Mouse (Mus musculus): ENCODE data around the gene Cnnm3. TPM values are rescaled to one million over a fixed set of nuclear protein-coding genes. Genes with fewer than 3 reads are reported as not detected.

Cnnm3 gene
- total RNA-seq, 2 experiments from 2014 or later: 7.4 to 7.9 TPM

DNA sequence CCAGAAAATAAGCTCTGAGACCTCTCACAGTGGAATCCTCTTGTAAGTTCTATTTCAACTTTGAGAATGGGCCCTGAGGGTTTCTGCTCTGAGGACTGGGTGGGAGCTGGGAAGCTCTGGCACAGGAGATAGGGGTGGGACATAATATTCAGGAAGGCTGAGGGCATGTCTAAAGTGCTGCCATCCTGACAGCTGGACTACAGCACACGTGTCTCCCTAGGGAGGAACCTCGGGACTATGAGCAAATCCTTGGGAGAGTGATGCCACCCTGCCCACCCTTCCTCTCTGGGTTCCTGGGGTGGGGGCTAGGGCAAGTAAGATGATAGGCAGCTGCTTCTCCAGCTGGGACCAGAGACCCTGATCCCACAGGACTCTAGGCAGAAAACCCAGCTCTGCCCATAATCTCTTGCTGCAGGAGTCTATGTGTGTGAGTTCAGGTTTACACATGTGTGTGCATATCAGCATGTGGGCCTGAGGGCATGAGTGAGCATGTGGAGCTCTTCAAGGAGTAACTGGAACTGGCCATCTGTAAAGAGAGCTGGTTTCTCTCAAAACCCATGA lies 60.6 kb downstream of the Cnnm3 start:
- no peak for ATAC-seq (replicated peaks; ENCODE audit: low FRiP score, poor library complexity, severe bottlenecking)

DNA sequence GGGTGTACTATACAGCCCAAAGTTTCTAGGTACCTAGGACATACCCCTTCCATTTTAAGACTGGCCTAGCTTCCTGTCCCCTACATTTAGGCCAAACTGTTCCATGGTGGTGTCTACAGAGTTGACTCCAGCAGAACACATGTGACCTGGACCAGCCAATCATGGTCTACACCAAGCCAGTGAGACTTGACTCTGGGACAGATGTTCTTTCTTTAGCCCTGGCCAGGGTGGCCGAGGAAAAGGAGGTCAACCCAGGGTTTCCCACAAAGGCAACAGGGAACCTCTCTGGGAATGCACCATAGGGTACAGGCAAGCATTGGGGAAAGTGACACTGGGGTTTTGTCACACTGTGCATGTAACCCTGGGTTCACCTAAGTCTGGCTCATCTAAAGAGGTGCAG lies 61.0 kb downstream of the Cnnm3 start:
- no peak for ATAC-seq (replicated peaks; ENCODE audit: low FRiP score, poor library complexity, severe bottlenecking)

DNA sequence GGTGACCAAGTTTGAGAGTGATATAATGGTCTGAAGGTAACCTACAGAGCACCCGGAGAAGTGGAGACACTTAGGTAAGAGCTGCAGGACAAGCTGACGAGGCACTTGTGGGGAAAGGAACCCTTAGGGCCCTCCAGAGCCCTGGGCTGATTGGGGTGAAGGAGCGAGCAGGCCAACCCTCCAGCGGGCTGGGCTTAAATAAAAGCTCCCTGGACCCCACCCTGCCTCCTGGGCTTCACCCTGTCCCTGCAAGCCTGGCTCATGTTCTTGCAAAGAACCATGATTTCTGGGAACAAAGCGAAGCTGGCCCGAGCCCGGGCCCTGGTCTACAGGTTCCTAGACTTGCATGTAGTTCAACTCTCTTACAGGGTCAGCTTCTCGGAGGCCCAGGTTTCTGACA lies 61.9 kb downstream of the Cnnm3 start:
- ATAC-seq (replicated peaks; ENCODE audit: low FRiP score, poor library complexity, severe bottlenecking): no peak

GRCm38 (mm10) chr1:36574196-36574955 lies 62.7 kb downstream of the Cnnm3 start:
- ATAC-seq (replicated peaks; ENCODE audit: low FRiP score, poor library complexity, severe bottlenecking): no peak

DNA sequence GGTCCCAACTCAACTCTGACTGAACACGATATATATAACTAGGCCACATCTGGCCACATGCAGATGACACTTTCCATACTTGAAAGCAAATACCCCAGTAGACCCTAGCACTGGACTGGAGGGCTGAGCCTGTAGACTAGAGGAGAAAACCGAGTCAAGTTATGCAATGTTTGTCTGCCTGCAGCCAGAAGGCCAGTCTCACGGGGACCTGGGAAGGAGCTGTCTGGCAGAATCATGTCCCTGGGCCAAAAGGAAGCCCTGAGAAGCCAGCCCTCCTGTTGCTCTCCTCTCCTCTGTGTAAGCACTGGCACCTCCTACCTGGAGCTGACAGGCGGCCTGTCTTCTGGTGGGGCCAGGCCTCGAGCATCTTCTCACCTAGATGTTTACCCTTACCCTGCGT lies 63.7 kb downstream of the Cnnm3 start:
- no peak for ATAC-seq (replicated peaks; ENCODE audit: low FRiP score, poor library complexity, severe bottlenecking)

GRCm38 (mm10) chr1:36576991-36577675 lies 65.5 kb downstream of the Cnnm3 start:
- no peak for ATAC-seq (replicated peaks; ENCODE audit: low FRiP score, poor library complexity, severe bottlenecking)

Other genes with a start within 250 kb of the Cnnm3 start
- 8.6 and 14.2 TPM in 2 replicates for gene Neurl3, start 237.2 kb upstream of the Cnnm3 start, total RNA-seq (2015; ENCODE audit: low replicate concordance)
- gene Neurl3, start 237.2 kb upstream of the Cnnm3 start, total RNA-seq (2017; ENCODE audit: low replicate concordance): 8.0 and 9.1 TPM in 2 replicates
- gene Arid5a, start 204.1 kb upstream of the Cnnm3 start, total RNA-seq (2015; ENCODE audit: low replicate concordance): 2.3 and 5.6 TPM in 2 replicates
- gene Arid5a, start 204.1 kb upstream of the Cnnm3 start, total RNA-seq (2017; ENCODE audit: low replicate concordance): 2.6 and 3.2 TPM in 2 replicates
- gene Kansl3, start 142.7 kb upstream of the Cnnm3 start, total RNA-seq (2015; ENCODE audit: low replicate concordance): 1.9 and 4.6 TPM in 2 replicates
- 10.1 and 13.5 TPM in 2 replicates for gene Kansl3, start 142.7 kb upstream of the Cnnm3 start, total RNA-seq (2017; ENCODE audit: low replicate concordance)
- not detected in 2 replicates for gene Fer1l5, start 139.6 kb upstream of the Cnnm3 start, total RNA-seq (2015; ENCODE audit: low replicate concordance)
- gene Fer1l5, start 139.6 kb upstream of the Cnnm3 start, total RNA-seq (2017; ENCODE audit: low replicate concordance): not detected in 2 replicates
- 6.9 and 7.5 TPM in 2 replicates for gene Lman2l, start 66.6 kb upstream of the Cnnm3 start, total RNA-seq (2015; ENCODE audit: low replicate concordance)
- gene Lman2l, start 66.6 kb upstream of the Cnnm3 start, total RNA-seq (2017; ENCODE audit: low replicate concordance): 1.7 and 3.2 TPM in 2 replicates
- 1.5 and 2.3 TPM in 2 replicates for gene Cnnm4, start 40.2 kb upstream of the Cnnm3 start, total RNA-seq (2015; ENCODE audit: low replicate concordance)
- gene Cnnm4, start 40.2 kb upstream of the Cnnm3 start, total RNA-seq (2017; ENCODE audit: low replicate concordance): 1.5 and 3.2 TPM in 2 replicates
- 3.3 TPM in 1 of 2 replicates, not detected in the other for gene Ankrd23, start 25.0 kb downstream of the Cnnm3 start, total RNA-seq (2015; ENCODE audit: low replicate concordance)
- gene Ankrd23, start 25.0 kb downstream of the Cnnm3 start, total RNA-seq (2017; ENCODE audit: low replicate concordance): 1.0 and 1.4 TPM in 2 replicates
- gene Gm42417, start 27.6 kb downstream of the Cnnm3 start, total RNA-seq (2015; ENCODE audit: low replicate concordance): not detected in 2 replicates
- gene Gm42417, start 27.6 kb downstream of the Cnnm3 start, total RNA-seq (2017; ENCODE audit: low replicate concordance): not detected in 2 replicates
- gene Ankrd39, start 35.6 kb downstream of the Cnnm3 start, total RNA-seq (2015; ENCODE audit: low replicate concordance): 0.42 TPM in 1 of 2 replicates, not detected in the other
- gene Ankrd39, start 35.6 kb downstream of the Cnnm3 start, total RNA-seq (2017; ENCODE audit: low replicate concordance): 0.56 and 1.2 TPM in 2 replicates
- gene Sema4c, start 46.5 kb downstream of the Cnnm3 start, total RNA-seq (2015; ENCODE audit: low replicate concordance): not detected in 2 replicates
- 0.56 and 0.60 TPM in 2 replicates for gene Sema4c, start 46.5 kb downstream of the Cnnm3 start, total RNA-seq (2017; ENCODE audit: low replicate concordance)
- gene Fam178b, start 171.3 kb downstream of the Cnnm3 start, total RNA-seq (2015; ENCODE audit: low replicate concordance): not detected in 2 replicates
- not detected in 2 replicates for gene Fam178b, start 171.3 kb downstream of the Cnnm3 start, total RNA-seq (2017; ENCODE audit: low replicate concordance)
- 131 and 231 TPM in 2 replicates for gene Cox5b, start 179.6 kb downstream of the Cnnm3 start, total RNA-seq (2015; ENCODE audit: low replicate concordance)
- 82.2 and 158 TPM in 2 replicates for gene Cox5b, start 179.6 kb downstream of the Cnnm3 start, total RNA-seq (2017; ENCODE audit: low replicate concordance)
- gene 4933424G06Rik, start 198.3 kb downstream of the Cnnm3 start, total RNA-seq (2015; ENCODE audit: low replicate concordance): not detected in 2 replicates
- not detected in 2 replicates for gene 4933424G06Rik, start 198.3 kb downstream of the Cnnm3 start, total RNA-seq (2017; ENCODE audit: low replicate concordance)
- 3.6 and 4.2 TPM in 2 replicates for gene Actr1b, start 202.6 kb downstream of the Cnnm3 start, total RNA-seq (2015; ENCODE audit: low replicate concordance)
- 6.2 and 9.6 TPM in 2 replicates for gene Actr1b, start 202.6 kb downstream of the Cnnm3 start, total RNA-seq (2017; ENCODE audit: low replicate concordance)
- gene Zap70, start 249.9 kb downstream of the Cnnm3 start, total RNA-seq (2015; ENCODE audit: low replicate concordance): not detected in 2 replicates
- gene Zap70, start 249.9 kb downstream of the Cnnm3 start, total RNA-seq (2017; ENCODE audit: low replicate concordance): 0.17 and 0.70 TPM in 2 replicates

Data from erythroblast, adult 5-6 weeks (primary cell).